Mouse (Mus musculus): ENCODE measurements at regions not wholly inside any gene's neighbourhood (a gene's known extent, or its start where the extent isn't known, plus 50 kb on each side); places are given as distances from the start of the nearest gene placed in this dataset.

DNA sequence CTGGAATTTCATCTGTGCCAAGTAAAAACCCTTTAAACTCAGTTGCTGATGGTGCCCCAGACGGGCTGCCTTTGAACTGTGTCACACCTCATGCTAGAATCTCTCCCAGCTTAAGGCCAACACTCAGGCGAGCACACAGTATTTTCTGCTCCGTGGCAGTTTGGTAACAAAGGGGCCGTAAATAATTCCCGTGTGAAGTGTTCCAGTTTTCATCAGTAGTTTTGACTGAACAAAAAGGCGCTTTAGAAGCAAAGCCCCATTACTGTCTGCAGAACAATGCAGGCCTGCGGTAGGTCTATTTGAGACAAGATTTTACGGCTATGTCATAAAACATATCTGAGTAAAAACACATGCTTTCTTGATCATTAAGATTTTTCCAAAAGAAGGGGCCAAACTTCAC lies 155.0 kb downstream of the 1700129C05Rik start:
- no peaks in the 10 kb centered on the region for H3K36me3 ChIP-seq (ENCODE audit: control insufficient read depth, insufficient read depth, low read length)
- no peak overlapping the region for H3K9ac ChIP-seq (replicated peaks; ENCODE audit: low read depth, low read length)
- no peak overlapping the region for H3K4me2 ChIP-seq (ENCODE audit: low read depth, low read length)
- ATAC-seq (ENCODE audit: low read depth), result no peak
- no peak overlapping the region for H3K4me3 ChIP-seq (ENCODE audit: low read depth, low read length)
- H3K27me3 ChIP-seq (ENCODE audit: control insufficient read depth, insufficient read depth, low read length), result no peaks in the 10 kb centered on the region
- no peak overlapping the region for H3K27ac ChIP-seq (ENCODE audit: low read depth, low read length)
- H3K4me1 ChIP-seq (ENCODE audit: control insufficient read depth, insufficient read depth, low read length), result 0 out of 2 replicates have a peak, but pooled peaks cover 5% of the 10 kb centered on the region
- WGBS, result 9% methylated on average over 8 of the region's 8 CpGs
- no peaks in the 10 kb centered on the region for H3K9me3 ChIP-seq (ENCODE audit: control insufficient read depth, low read length)

GRCm38 (mm10) chr14:58985838-58986237 lies 156.9 kb downstream of the 1700129C05Rik start:
- Histone ChIP-seq H3K4me2 (ENCODE audit: low read depth, low read length) (no peak overlapping the region), H3K9ac (replicated peaks; ENCODE audit: low read depth, low read length) (no peak overlapping the region), H3K9me3 (ENCODE audit: control insufficient read depth, low read length) (no peaks in the 10 kb centered on the region), H3K27me3 (ENCODE audit: control insufficient read depth, insufficient read depth, low read length) (no peaks in the 10 kb centered on the region; the same call in 1 of the 2 replicates), H3K4me1 (ENCODE audit: control insufficient read depth, insufficient read depth, low read length) (0 out of 2 replicates have a peak, but pooled peaks cover 5% of the 10 kb centered on the region), H3K4me3 (ENCODE audit: low read depth, low read length) (no peak overlapping the region), H3K36me3 (ENCODE audit: control insufficient read depth, insufficient read depth, low read length) (no peaks in the 10 kb centered on the region), H3K27ac (ENCODE audit: low read depth, low read length) (no peak overlapping the region)
- ATAC-seq (ENCODE audit: low read depth), result no peak
- WGBS, result 44% methylated on average over 5 of the region's 5 CpGs

DNA sequence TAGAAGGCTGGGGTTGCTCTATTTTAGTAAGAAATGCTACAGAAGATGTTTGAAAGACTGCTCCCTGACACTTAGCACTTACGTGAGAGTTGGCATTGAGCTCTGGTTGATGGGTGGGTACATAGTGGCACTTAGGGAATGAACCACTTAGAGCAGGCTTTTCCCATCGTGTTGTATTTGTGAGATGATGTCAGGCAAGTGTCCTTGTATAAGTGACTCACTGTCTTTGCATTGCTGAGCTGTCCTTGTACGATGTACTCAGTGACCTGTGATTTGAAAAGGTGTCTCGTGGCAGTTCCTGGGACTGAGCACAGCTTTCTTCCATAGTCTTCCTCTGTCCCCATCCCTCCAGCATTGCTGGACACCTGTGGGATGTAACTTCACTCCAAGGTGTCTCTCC lies 165.9 kb downstream of the 1700129C05Rik start:
- H3K9ac ChIP-seq (replicated peaks; ENCODE audit: low read depth, low read length), result no peak overlapping the region
- no peaks in the 10 kb centered on the region; the same call in 1 of the 2 replicates for H3K27me3 ChIP-seq (ENCODE audit: control insufficient read depth, insufficient read depth, low read length)
- WGBS, result 88% methylated on average over 4 of the region's 4 CpGs

DNA sequence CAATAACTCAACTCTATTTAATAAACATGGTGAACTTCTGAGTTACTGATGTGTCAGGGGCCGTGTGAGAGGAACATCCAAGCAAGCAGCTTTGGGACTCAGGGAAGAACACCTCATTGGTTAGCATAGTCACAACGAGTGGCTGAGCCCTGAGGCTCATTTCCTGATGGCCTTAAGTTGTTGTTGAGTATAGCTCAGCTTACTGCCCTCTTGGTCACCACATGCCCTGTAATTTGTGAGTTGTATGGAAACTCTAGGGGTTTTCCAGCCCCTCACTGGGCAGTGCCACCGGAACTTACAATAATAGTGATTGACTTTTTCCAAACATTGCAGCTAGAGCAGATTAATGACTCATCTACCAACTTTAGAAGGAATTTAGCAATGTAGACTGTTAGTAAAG lies 173.4 kb downstream of the 1700129C05Rik start:
- H3K9ac ChIP-seq (replicated peaks; ENCODE audit: low read depth, low read length), result no peak overlapping the region
- H3K27me3 ChIP-seq (ENCODE audit: control insufficient read depth, insufficient read depth, low read length), result no peaks in the 10 kb centered on the region
- no peaks in the 10 kb centered on the region for H3K36me3 ChIP-seq (ENCODE audit: control insufficient read depth, insufficient read depth, low read length)
- WGBS, result 78% methylated on average over 3 of the region's 3 CpGs
- no peak overlapping the region for H3K4me3 ChIP-seq (ENCODE audit: low read depth, low read length)
- H3K4me1 ChIP-seq (ENCODE audit: control insufficient read depth, insufficient read depth, low read length), result no peaks in the 10 kb centered on the region
- no peak for ATAC-seq (ENCODE audit: low read depth)
- H3K9me3 ChIP-seq (ENCODE audit: control insufficient read depth, low read length), result no peaks in the 10 kb centered on the region
- H3K27ac ChIP-seq (ENCODE audit: low read depth, low read length), result no peak overlapping the region
- no peak overlapping the region for H3K4me2 ChIP-seq (ENCODE audit: low read depth, low read length)

More for the DNA sequence above, 165.9 kb downstream of the 1700129C05Rik start:
- H3K4me3 ChIP-seq (ENCODE audit: low read depth, low read length), result no peak overlapping the region
- H3K36me3 ChIP-seq (ENCODE audit: control insufficient read depth, insufficient read depth, low read length), result no peaks in the 10 kb centered on the region
- no peak overlapping the region for H3K27ac ChIP-seq (ENCODE audit: low read depth, low read length)
- no peak overlapping the region for H3K4me2 ChIP-seq (ENCODE audit: low read depth, low read length)
- H3K4me1 ChIP-seq (ENCODE audit: control insufficient read depth, insufficient read depth, low read length), result no peaks in the 10 kb centered on the region
- no peaks in the 10 kb centered on the region for H3K9me3 ChIP-seq (ENCODE audit: control insufficient read depth, low read length)
- ATAC-seq (ENCODE audit: low read depth), result no peak

GRCm38 (mm10) chr14:58967975-58968374 lies 174.7 kb downstream of the 1700129C05Rik start:
- H3K9me3 ChIP-seq (ENCODE audit: control insufficient read depth, low read length), result no peaks in the 10 kb centered on the region
- 86% methylated on average over 5 of the region's 5 CpGs for WGBS
- ATAC-seq (ENCODE audit: low read depth), result no peak
- H3K27ac ChIP-seq (ENCODE audit: low read depth, low read length), result no peak overlapping the region
- H3K9ac ChIP-seq (replicated peaks; ENCODE audit: low read depth, low read length), result no peak overlapping the region
- no peaks in the 10 kb centered on the region for H3K4me1 ChIP-seq (ENCODE audit: control insufficient read depth, insufficient read depth, low read length)
- no peaks in the 10 kb centered on the region for H3K36me3 ChIP-seq (ENCODE audit: control insufficient read depth, insufficient read depth, low read length)
- no peak overlapping the region for H3K4me2 ChIP-seq (ENCODE audit: low read depth, low read length)
- no peak overlapping the region for H3K4me3 ChIP-seq (ENCODE audit: low read depth, low read length)
- no peaks in the 10 kb centered on the region for H3K27me3 ChIP-seq (ENCODE audit: control insufficient read depth, insufficient read depth, low read length)

DNA sequence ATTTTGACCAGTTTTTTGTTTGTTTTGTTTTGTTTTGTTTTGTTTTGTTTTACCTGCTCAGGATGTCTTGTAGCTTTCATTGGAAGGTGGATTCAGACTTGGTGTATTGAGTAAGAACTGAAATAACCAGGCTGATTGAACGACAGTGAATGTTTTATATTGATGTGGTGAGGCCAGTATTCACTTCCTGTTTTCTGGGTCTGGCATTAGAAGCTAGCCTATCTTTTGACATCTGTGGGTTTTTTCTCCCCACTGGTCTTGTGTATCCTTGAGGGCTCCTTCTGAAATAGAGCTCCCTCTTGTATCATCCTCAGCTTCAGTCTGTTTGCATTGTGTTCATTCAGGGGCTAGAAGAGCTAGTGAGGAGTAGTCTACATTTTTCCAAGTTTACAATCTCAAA lies 175.5 kb downstream of the 1700129C05Rik start:
- Histone ChIP-seq H3K36me3 (ENCODE audit: control insufficient read depth, insufficient read depth, low read length) (no peaks in the 10 kb centered on the region), H3K4me1 (ENCODE audit: control insufficient read depth, insufficient read depth, low read length) (no peaks in the 10 kb centered on the region), H3K27me3 (ENCODE audit: control insufficient read depth, insufficient read depth, low read length) (no peaks in the 10 kb centered on the region), H3K9ac (replicated peaks; ENCODE audit: low read depth, low read length) (no peak overlapping the region), H3K4me3 (ENCODE audit: low read depth, low read length) (no peak overlapping the region), H3K4me2 (ENCODE audit: low read depth, low read length) (no peak overlapping the region), H3K27ac (ENCODE audit: low read depth, low read length) (no peak overlapping the region), H3K9me3 (ENCODE audit: control insufficient read depth, low read length) (no peaks in the 10 kb centered on the region)
- no peak for ATAC-seq (ENCODE audit: low read depth)
- WGBS, result 83% methylated on average over 1 of the region's 1 CpGs

GRCm38 (mm10) chr14:58944958-58945357 lies 197.7 kb downstream of the 1700129C05Rik start:
- Histone ChIP-seq H3K4me3 (ENCODE audit: low read depth, low read length) (no peak overlapping the region), H3K27ac (ENCODE audit: low read depth, low read length) (no peak overlapping the region), H3K4me2 (ENCODE audit: low read depth, low read length) (no peak overlapping the region), H3K27me3 (ENCODE audit: control insufficient read depth, insufficient read depth, low read length) (no peaks in the 10 kb centered on the region), H3K9me3 (ENCODE audit: control insufficient read depth, low read length) (no peaks in the 10 kb centered on the region), H3K9ac (replicated peaks; ENCODE audit: low read depth, low read length) (no peak overlapping the region), H3K36me3 (ENCODE audit: control insufficient read depth, insufficient read depth, low read length) (no peaks in the 10 kb centered on the region), H3K4me1 (ENCODE audit: control insufficient read depth, insufficient read depth, low read length) (no peaks in the 10 kb centered on the region)
- 98% methylated on average over 2 of the region's 2 CpGs for WGBS
- no peak for ATAC-seq (ENCODE audit: low read depth)

- Histone ChIP-seq H3K9ac (replicated peaks; ENCODE audit: low read depth, low read length) (no peak overlapping the region), H3K4me2 (ENCODE audit: low read depth, low read length) (no peak overlapping the region), H3K27me3 (ENCODE audit: control insufficient read depth, insufficient read depth, low read length) (no peaks in the 10 kb centered on the region), H3K36me3 (ENCODE audit: control insufficient read depth, insufficient read depth, low read length) (no peaks in the 10 kb centered on the region), H3K9me3 (ENCODE audit: control insufficient read depth, low read length) (no peaks in the 10 kb centered on the region), H3K4me3 (ENCODE audit: low read depth, low read length) (no peak overlapping the region), H3K4me1 (ENCODE audit: control insufficient read depth, insufficient read depth, low read length) (no peaks in the 10 kb centered on the region), H3K27ac (ENCODE audit: low read depth, low read length) (no peak overlapping the region)
- ATAC-seq (ENCODE audit: low read depth), result no peak
- 93% methylated on average over 1 of the region's 1 CpGs for WGBS
These were observed 199.4 kb downstream of the 1700129C05Rik start for GRCm38 (mm10) chr14:58943267-58943765.

GRCm38 (mm10) chr14:58939086-58939485 lies 203.6 kb downstream of the 1700129C05Rik start:
- Histone ChIP-seq H3K4me2 (ENCODE audit: low read depth, low read length) (no peak overlapping the region), H3K4me3 (ENCODE audit: low read depth, low read length) (no peak overlapping the region), H3K27ac (ENCODE audit: low read depth, low read length) (no peak overlapping the region), H3K9me3 (ENCODE audit: control insufficient read depth, low read length) (no peaks in the 10 kb centered on the region), H3K27me3 (ENCODE audit: control insufficient read depth, insufficient read depth, low read length) (no peaks in the 10 kb centered on the region), H3K9ac (replicated peaks; ENCODE audit: low read depth, low read length) (no peak overlapping the region), H3K4me1 (ENCODE audit: control insufficient read depth, insufficient read depth, low read length) (no peaks in the 10 kb centered on the region), H3K36me3 (ENCODE audit: control insufficient read depth, insufficient read depth, low read length) (no peaks in the 10 kb centered on the region)
- WGBS, result 91% methylated on average over 1 of the region's 1 CpGs
- ATAC-seq (ENCODE audit: low read depth), result no peak
